ENCODE assay signal across 8 mouse cellular contexts in genomic region chr1:75387929-75388897, GRCm38 (mm10). TPM values are rescaled to one million over a fixed set of nuclear protein-coding genes. Genes with fewer than 3 reads are reported as not detected.
DNase-seq lines count a peak whose midpoint lies in the region; ATAC-seq and TF ChIP-seq lines count a peak whose summit lies in the region.

No protein-coding gene starts in this region.

- peak; percentile 30 to 45 for DNase-seq in kidney, postnatal 4 days
- DNase-seq in kidney, adult 8-10 months: no peak
- peak; percentile 62 for DNase-seq in embryonic facial prominence, embryonic 10.5 days (ENCODE audit: low spot score)
- no peak for DNase-seq in hindbrain, postnatal 0 days (ENCODE audit: low spot score)
- DNase-seq in thymus, adult 2 months: no peak
- DNase-seq in adrenal gland, adult 2 months: no peak
- DNase-seq in gastrocnemius, postnatal 25 days: no peak

- WGBS in embryonic facial prominence, embryonic 10.5 days: 5% methylated on average over 94 of the region's 94 CpGs
- 9% methylated on average over 83 of the region's 94 CpGs for WGBS in hindbrain, postnatal 0 days
- WGBS in neural tube, embryonic 14.5 days: 4% methylated on average over 94 of the region's 94 CpGs
- 7% methylated on average over 94 of the region's 94 CpGs for WGBS in thymus, adult 2 months

- peaks cover 79% of the 10 kb centered on the region for H3K27me3 ChIP-seq in embryonic facial prominence, embryonic 10.5 days (replicated peaks; ENCODE audit: low read depth, poor library complexity, severe bottlenecking)
- H3K27me3 ChIP-seq in hindbrain, postnatal 0 days (ENCODE audit: insufficient read depth, low read length): peaks cover 12% of the 10 kb centered on the region
- peaks cover 18% of the 10 kb centered on the region for H3K27me3 ChIP-seq in neural tube, embryonic 14.5 days (ENCODE audit: control insufficient read depth, insufficient read depth, low read length)
- H3K27me3 ChIP-seq in thymus, adult 2 months (ENCODE audit: control insufficient read depth, insufficient read depth, low read length): peaks cover 8% of the 10 kb centered on the region

- H3K4me2 ChIP-seq in hindbrain, postnatal 0 days (ENCODE audit: low read depth, low read length): peak overlapping the region; percentile 40
- H3K4me2 ChIP-seq in neural tube, embryonic 14.5 days (ENCODE audit: low read depth, low read length): peak overlapping the region; percentile 44

- peak overlapping the region; percentile 28; the same call in 1 of the 2 replicates for H3K9ac ChIP-seq in hindbrain, postnatal 0 days (replicated peaks; ENCODE audit: low read length)
- peak overlapping the region; percentile 37; the same call in 1 of the 2 replicates for H3K9ac ChIP-seq in neural tube, embryonic 14.5 days (replicated peaks; ENCODE audit: low read depth, low read length)

- TF ChIP-seq POLR2A in thymus, adult 2 months (IDR thresholded peaks at IDR 0.05; ENCODE audit: control insufficient read depth, extremely low read depth, insufficient read depth, low read length, poor library complexity): no peak

- peak overlapping the region; percentile 54 for H3K4me3 ChIP-seq in embryonic facial prominence, embryonic 10.5 days
- peak overlapping the region; percentile 21 for H3K4me3 ChIP-seq in hindbrain, postnatal 0 days (ENCODE audit: low read length)
- peak overlapping the region; percentile 19 for H3K4me3 ChIP-seq in neural tube, embryonic 14.5 days (ENCODE audit: low read depth, low read length)
- no peak overlapping the region for H3K4me3 ChIP-seq in thymus, adult 2 months (ENCODE audit: control insufficient read depth, insufficient read depth, low read length)

- no peak; the same call in 1 of the 2 replicates for TF ChIP-seq CTCF in hindbrain, postnatal 0 days (IDR thresholded peaks at IDR 0.05; ENCODE audit: low read depth)
- TF ChIP-seq CTCF in thymus, adult 2 months (IDR thresholded peaks at IDR 0.05; ENCODE audit: borderline replicate concordance, control insufficient read depth, extremely low read depth, insufficient read depth, low read length, poor library complexity): no peak

- peaks cover 65% of the 10 kb centered on the region for H3K4me1 ChIP-seq in embryonic facial prominence, embryonic 10.5 days
- peaks cover 14% of the 10 kb centered on the region for H3K4me1 ChIP-seq in hindbrain, postnatal 0 days (ENCODE audit: insufficient read depth, low read length)
- peaks cover 34% of the 10 kb centered on the region for H3K4me1 ChIP-seq in neural tube, embryonic 14.5 days (ENCODE audit: control insufficient read depth, insufficient read depth, low read length)
- H3K4me1 ChIP-seq in thymus, adult 2 months (replicated peaks; ENCODE audit: control insufficient read depth, insufficient read depth, low read length): no peaks in the 10 kb centered on the region

- peak overlapping the region; percentile 71 for H3K27ac ChIP-seq in embryonic facial prominence, embryonic 10.5 days (replicated peaks)
- no peak overlapping the region for H3K27ac ChIP-seq in hindbrain, postnatal 0 days
- H3K27ac ChIP-seq in neural tube, embryonic 14.5 days (ENCODE audit: low read depth, low read length): no peak overlapping the region
- H3K27ac ChIP-seq in thymus, adult 2 months (ENCODE audit: control insufficient read depth, insufficient read depth, low read length): no peak overlapping the region

- ATAC-seq in hindbrain, postnatal 0 days: 0 out of 2 replicates have a peak, but pooled peaks have one; percentile 6
- ATAC-seq in neural tube, embryonic 14.5 days (ENCODE audit: low read depth): 0 out of 2 replicates have a peak, but pooled peaks have one; percentile 20

- no peaks in the 10 kb centered on the region for H3K9me3 ChIP-seq in embryonic facial prominence, embryonic 10.5 days
- H3K9me3 ChIP-seq in hindbrain, postnatal 0 days (ENCODE audit: low read length): no peaks in the 10 kb centered on the region
- no peaks in the 10 kb centered on the region for H3K9me3 ChIP-seq in neural tube, embryonic 14.5 days (ENCODE audit: control insufficient read depth, low read length)

- H3K36me3 ChIP-seq in embryonic facial prominence, embryonic 10.5 days (replicated peaks): peaks cover 47% of the 10 kb centered on the region
- H3K36me3 ChIP-seq in hindbrain, postnatal 0 days (ENCODE audit: insufficient read depth, low read length): no peaks in the 10 kb centered on the region
- no peaks in the 10 kb centered on the region for H3K36me3 ChIP-seq in neural tube, embryonic 14.5 days (ENCODE audit: control insufficient read depth, insufficient read depth, low read length)
- no peaks in the 10 kb centered on the region for H3K36me3 ChIP-seq in thymus, adult 2 months (ENCODE audit: control insufficient read depth, insufficient read depth, low read length)

RNA-seq across cellular contexts. Expression of gene Speg, which starts 13.1 kb away (rescaled TPM):
- polyA plus RNA-seq in embryonic facial prominence, embryonic 10.5 days (2016; fragmentation: Nextera tagmentation; extraction: Ambion mirVana): 30.2 and 30.6 TPM in 2 replicates
- total RNA-seq in hindbrain, postnatal 0 days (2014; rRNA removed): 50.4 and 52.7 TPM in 2 replicates
- 19.2 and 19.9 TPM in 2 replicates for polyA plus RNA-seq in hindbrain, postnatal 0 days (2015; fragmentation: Nextera tagmentation; extraction: Ambion mirVana)
- polyA plus RNA-seq in neural tube, embryonic 14.5 days (2014; fragmentation: Nextera tagmentation; extraction: Ambion mirVana): 19.5 and 20.8 TPM in 2 replicates
- polyA plus RNA-seq in thymus, adult 2 months (2012; rRNA removed): 11.0 and 12.1 TPM in 2 replicates
- 10 to 100 TPM in 1 of 2 experiments, 1 to 10 TPM in 1; 9.9 to 15.2 TPM for total RNA-seq in adrenal gland, adult 2 months (2021)
- 56.5 and 93.7 TPM in 2 replicates for polyA plus RNA-seq in adrenal gland, adult 2 months (2012; rRNA removed)
- total RNA-seq in gastrocnemius, postnatal 25 days (2021): 100 to 1,000 TPM; 200 to 244 TPM

RNA-seq across cellular contexts. Expression of gene Des, which starts 28.1 kb away (rescaled TPM):
- 10.4 and 15.6 TPM in 2 replicates for polyA plus RNA-seq in embryonic facial prominence, embryonic 10.5 days (2016; fragmentation: Nextera tagmentation; extraction: Ambion mirVana)
- total RNA-seq in hindbrain, postnatal 0 days (2014; rRNA removed): 2.6 and 6.9 TPM in 2 replicates
- polyA plus RNA-seq in hindbrain, postnatal 0 days (2015; fragmentation: Nextera tagmentation; extraction: Ambion mirVana): 1.2 and 1.6 TPM in 2 replicates
- polyA plus RNA-seq in neural tube, embryonic 14.5 days (2014; fragmentation: Nextera tagmentation; extraction: Ambion mirVana): 1.1 TPM in 2 replicates
- 6.8 and 31.6 TPM in 2 replicates for polyA plus RNA-seq in thymus, adult 2 months (2012; rRNA removed)
- 10 to 100 TPM; 16.6 to 31.8 TPM for total RNA-seq in adrenal gland, adult 2 months (2021)
- 17.2 and 18.6 TPM in 2 replicates for polyA plus RNA-seq in adrenal gland, adult 2 months (2012; rRNA removed)
- 1,000 to 10,000 TPM; 1,914 to 2,104 TPM for total RNA-seq in gastrocnemius, postnatal 25 days (2021)

RNA-seq across cellular contexts. Expression of gene Gmppa, which starts 47.5 kb away (rescaled TPM):
- polyA plus RNA-seq in embryonic facial prominence, embryonic 10.5 days (2016; fragmentation: Nextera tagmentation; extraction: Ambion mirVana): 57.1 and 61.3 TPM in 2 replicates
- 88.0 and 96.8 TPM in 2 replicates for total RNA-seq in hindbrain, postnatal 0 days (2014; rRNA removed)
- polyA plus RNA-seq in hindbrain, postnatal 0 days (2015; fragmentation: Nextera tagmentation; extraction: Ambion mirVana): 59.9 and 63.1 TPM in 2 replicates
- polyA plus RNA-seq in neural tube, embryonic 14.5 days (2014; fragmentation: Nextera tagmentation; extraction: Ambion mirVana): 58.6 and 64.5 TPM in 2 replicates
- polyA plus RNA-seq in thymus, adult 2 months (2012; rRNA removed): 102 and 128 TPM in 2 replicates
- 10 to 100 TPM; 69.1 to 77.7 TPM for total RNA-seq in adrenal gland, adult 2 months (2021)
- 137 and 189 TPM in 2 replicates for polyA plus RNA-seq in adrenal gland, adult 2 months (2012; rRNA removed)
- total RNA-seq in gastrocnemius, postnatal 25 days (2021): 10 to 100 TPM; 32.0 to 37.2 TPM

Comparison
In these comparisons a context has a peak if more than half of its experiments do, and no peak if none do; other contexts are left out.
1. DNase-seq: peak in kidney, postnatal 4 days (2 of 2) and embryonic facial prominence, embryonic 10.5 days (single experiment); none in kidney, adult 8-10 months (0 of 2), hindbrain, postnatal 0 days (single experiment), thymus, adult 2 months (single experiment), adrenal gland, adult 2 months (single experiment) and gastrocnemius, postnatal 25 days (single experiment).